Mouse (Mus musculus): Measurements from ENCODE around the gene Sf3b1.

DNA sequence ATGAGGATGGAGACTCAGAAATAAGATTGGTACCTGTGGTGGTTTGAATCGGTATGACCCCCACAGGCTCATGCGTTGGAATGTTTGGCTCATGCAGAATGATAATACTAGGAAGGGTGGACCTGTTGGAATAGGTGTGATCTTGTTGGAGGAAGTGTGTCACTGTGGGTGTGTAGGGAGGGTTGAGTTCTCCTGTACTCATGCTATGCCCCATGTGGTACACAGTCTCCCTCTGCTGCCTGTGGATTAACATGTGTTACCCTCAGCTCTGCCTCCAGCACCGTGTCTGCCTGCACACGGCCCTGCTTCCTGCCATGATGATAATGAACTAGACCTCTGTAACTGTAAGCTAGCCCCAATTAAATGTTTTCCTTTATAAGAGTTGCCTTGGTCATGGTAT lies 72.4 kb downstream of the Sf3b1 start:
- TF ChIP-seq POLR2A (IDR thresholded peaks at IDR 0.05; ENCODE audit: borderline replicate concordance, low read depth, low read length) (no peak), CTCF (IDR thresholded peaks at IDR 0.05; ENCODE audit: low read depth, low read length) (no peak)

Data from bone marrow macrophage, adult 2 months (primary cell).